Mouse (Mus musculus) embryonic facial prominence, embryonic 15.5 days (tissue): ENCODE measurements around the gene Mbl2. TPM values are rescaled to one million over a fixed set of nuclear protein-coding genes. Genes with fewer than 3 reads are reported as not detected.
"Not testable (repeated sequence)": the region's sequence is repeated elsewhere in the genome, so short reads cannot be mapped to it uniquely, and the experiment has no call there.

Experiments used
- ATAC-seq: fragments of 200-750 bp; cut with Nextera tagmentation; 2 replicates; pipeline ENCODE4 v1.8.0; 2017; ENCODE audit warnings: low read depth, moderate TSS enrichment; ENCODE audit not compliant: insufficient number of reproducible peaks, low FRiP score, low TSS enrichment
- H3K27ac ChIP-seq: fragments of 300-500 bp; sonication (generic); replicated peaks from 2 replicates; pipeline ENCODE4 v1.5.1; 2015; ENCODE audit warnings: mild to moderate bottlenecking, inconsistent platforms
- H3K27me3 ChIP-seq: fragments of 300-500 bp; sonication (generic); 2 replicates; pipeline ENCODE4 v1.6.1; 2015; ENCODE audit warnings: inconsistent platforms
- H3K36me3 ChIP-seq: fragments of 300-500 bp; sonication (generic); 2 replicates; pipeline ENCODE4 v1.6.1; 2015; ENCODE audit warnings: mild to moderate bottlenecking, inconsistent platforms
- H3K4me1 ChIP-seq: fragments of 300-500 bp; sonication (generic); 2 replicates; pipeline ENCODE4 v1.6.1; 2015; ENCODE audit warnings: inconsistent platforms
- H3K4me2 ChIP-seq: fragments of 300-500 bp; sonication (generic); replicated peaks from 2 replicates; pipeline ENCODE4 v1.6.1; 2015; ENCODE audit warnings: mild to moderate bottlenecking, inconsistent platforms
- H3K4me3 ChIP-seq: fragments of 300-500 bp; sonication (generic); replicated peaks from 2 replicates; pipeline ENCODE4 v1.5.1; 2015; ENCODE audit warnings: mild to moderate bottlenecking, inconsistent platforms
- H3K9ac ChIP-seq: fragments of 300-500 bp; sonication (generic); 2 replicates; pipeline ENCODE4 v1.6.1; 2015; ENCODE audit warnings: inconsistent platforms
- H3K9me3 ChIP-seq: fragments of 300-500 bp; sonication (generic); replicated peaks from 2 replicates; pipeline ENCODE4 v1.6.1; 2016; ENCODE audit warnings: inconsistent platforms
- WGBS: fragments of 180-500 bp; shearing (Covaris S2); methylation state at CpG from one replicate; pipeline ENCODE4 v1.1.7; 2015; 5-methylcytosine and 5-hydroxymethylcytosine counted together
- polyA plus RNA-seq: library from polyadenylated mRNA; unstranded; fragments of >200 nt; fragmentation: Nextera tagmentation; extraction: Ambion mirVana; gene quantifications from 2 replicates; pipeline ENCODE4 v1.2.1, GENCODE M21; 2015

The Mbl2 gene
- polyA plus RNA-seq, result 0.25 TPM in 1 of 2 replicates, not detected in the other

DNA sequence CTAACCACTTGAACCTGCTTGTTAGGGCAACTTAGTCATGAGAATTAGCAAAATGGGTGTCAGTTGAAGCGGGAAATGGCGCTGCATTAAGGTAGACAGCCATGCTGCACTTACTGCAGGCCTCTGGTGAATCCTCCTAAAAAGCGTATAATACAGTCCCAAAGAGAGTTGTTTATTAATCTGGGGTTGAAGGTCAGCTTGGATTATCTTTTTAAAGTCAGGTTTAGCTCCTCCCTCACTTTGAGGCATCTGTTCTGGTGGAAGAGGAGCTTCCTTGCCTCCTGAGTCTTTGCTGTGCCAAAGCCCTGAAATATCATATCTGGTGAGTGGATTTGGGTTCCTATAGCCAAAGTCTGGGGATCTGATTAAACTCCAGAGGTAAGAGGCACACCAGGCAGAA, at the start of gene Mbl2:
Mbl2 (plus strand) TSS at position 252 of the 400 bp plus-strand sequence.
- WGBS, result 84% methylated on average over 3 of the region's 3 CpGs
- H3K36me3 ChIP-seq, result no peaks in the 10 kb centered on the region
- no peaks in the 10 kb centered on the region for H3K4me1 ChIP-seq
- H3K4me2 ChIP-seq, result no peak within 1 kb of the TSS
- no peak within 1 kb of the TSS for H3K9ac ChIP-seq
- H3K27ac ChIP-seq, result no peak within 1 kb of the TSS
- no peaks in the 10 kb centered on the region for H3K27me3 ChIP-seq
- H3K4me3 ChIP-seq, result no peak within 1 kb of the TSS
- ATAC-seq, result no peak
- no peaks in the 10 kb centered on the region for H3K9me3 ChIP-seq

GRCm38 (mm10) chr19:30185536-30185935, 47.2 kb upstream of the Mbl2 start:
- Histone ChIP-seq H3K27ac (no peak overlapping the region), H3K27me3 (no peaks in the 10 kb centered on the region), H3K4me3 (no peak overlapping the region), H3K4me1 (no peaks in the 10 kb centered on the region), H3K9me3 (no peaks in the 10 kb centered on the region), H3K9ac (no peak overlapping the region), H3K4me2 (no peak overlapping the region), H3K36me3 (no peaks in the 10 kb centered on the region)
- 78% methylated on average over 2 of the region's 2 CpGs for WGBS
- ATAC-seq, result no peak

GRCm38 (mm10) chr19:30187232-30187631, 45.5 kb upstream of the Mbl2 start:
- no peaks in the 10 kb centered on the region for H3K27me3 ChIP-seq
- no peak overlapping the region for H3K27ac ChIP-seq
- no peak overlapping the region for H3K4me2 ChIP-seq
- H3K4me3 ChIP-seq, result no peak overlapping the region
- no peaks in the 10 kb centered on the region for H3K4me1 ChIP-seq
- no peaks in the 10 kb centered on the region for H3K9me3 ChIP-seq
- H3K36me3 ChIP-seq, result no peaks in the 10 kb centered on the region
- WGBS, result 87% methylated on average over 2 of the region's 2 CpGs
- no peak for ATAC-seq
- H3K9ac ChIP-seq, result no peak overlapping the region

DNA sequence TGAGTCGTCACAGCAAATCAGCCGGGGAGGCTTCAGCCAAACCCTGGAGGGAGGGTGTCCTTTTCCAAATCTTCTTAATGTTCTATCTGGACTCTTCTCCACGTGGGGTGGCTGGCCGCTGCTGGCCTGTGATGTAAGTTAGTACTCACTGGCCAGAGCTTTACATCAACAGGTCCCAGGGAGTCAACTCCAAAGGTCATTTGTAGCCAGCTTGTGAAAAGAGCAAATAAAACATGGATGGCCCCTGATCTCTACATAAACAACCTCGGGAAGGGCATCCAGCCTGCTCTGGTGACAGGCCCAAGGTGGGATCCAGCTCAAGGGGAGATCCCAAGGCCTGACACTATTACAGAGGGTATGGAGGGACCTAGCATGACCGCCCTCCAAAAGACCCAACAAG, 37.7 kb upstream of the Mbl2 start:
- ATAC-seq, result no peak
- Histone ChIP-seq H3K4me3 (no peak overlapping the region), H3K9ac (no peak overlapping the region), H3K4me2 (no peak overlapping the region), H3K27me3 (no peaks in the 10 kb centered on the region), H3K36me3 (no peaks in the 10 kb centered on the region), H3K9me3 (no peaks in the 10 kb centered on the region), H3K4me1 (no peaks in the 10 kb centered on the region), H3K27ac (no peak overlapping the region)
- WGBS, result 86% methylated on average over 6 of the region's 6 CpGs

- WGBS, result 77% methylated on average over 7 of the region's 7 CpGs
- Histone ChIP-seq H3K36me3 (no peaks in the 10 kb centered on the region), H3K4me1 (no peaks in the 10 kb centered on the region), H3K4me2 (no peak overlapping the region), H3K9ac (no peak overlapping the region), H3K9me3 (no peaks in the 10 kb centered on the region), H3K27ac (no peak overlapping the region), H3K27me3 (no peaks in the 10 kb centered on the region), H3K4me3 (no peak overlapping the region)
- no peak for ATAC-seq
Observed at GRCm38 (mm10) chr19:30202177-30202576, 30.6 kb upstream of the Mbl2 start.

DNA sequence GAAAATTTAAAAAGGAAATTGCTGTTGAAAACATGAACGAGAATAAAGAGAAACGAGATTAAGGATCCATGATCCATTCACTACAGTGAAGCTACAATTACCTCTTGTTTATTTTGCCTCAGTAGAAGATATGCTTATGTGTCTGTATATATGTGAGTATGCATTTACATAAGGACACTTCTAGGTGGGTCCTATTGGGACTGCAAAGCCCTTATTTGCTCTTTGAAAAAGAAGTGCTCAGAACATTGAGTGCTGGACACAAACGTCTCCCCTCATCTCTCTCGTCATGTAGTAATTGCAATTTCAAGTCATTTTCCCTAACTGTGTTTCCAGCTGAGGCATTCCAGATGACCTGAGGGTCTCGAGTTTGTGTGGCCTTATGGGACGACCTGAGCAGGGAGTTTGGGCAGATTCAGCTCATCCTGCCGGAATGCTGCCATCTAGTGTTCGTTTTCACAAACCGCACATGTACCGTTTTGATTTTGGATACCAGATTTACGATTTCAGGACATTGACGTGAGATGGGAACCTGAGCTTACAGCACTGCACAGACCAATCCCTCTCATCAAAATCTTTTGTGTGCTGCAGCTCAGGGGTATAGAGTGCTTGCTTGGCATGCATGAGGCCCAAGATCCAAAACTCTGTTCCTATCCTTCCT, 27.5 kb upstream of the Mbl2 start:
- H3K27ac ChIP-seq, result no peak overlapping the region
- H3K9ac ChIP-seq, result no peak overlapping the region

GRCm38 (mm10) chr19:30205874-30206273, 26.9 kb upstream of the Mbl2 start:
- H3K4me3 ChIP-seq, result no peak overlapping the region
- H3K36me3 ChIP-seq, result no peaks in the 10 kb centered on the region
- no peaks in the 10 kb centered on the region for H3K27me3 ChIP-seq
- 83% methylated on average over 4 of the region's 4 CpGs for WGBS
- no peak overlapping the region for H3K4me2 ChIP-seq
- H3K9me3 ChIP-seq, result no peaks in the 10 kb centered on the region
- ATAC-seq, result no peak
- H3K9ac ChIP-seq, result no peak overlapping the region
- H3K27ac ChIP-seq, result no peak overlapping the region
- no peaks in the 10 kb centered on the region for H3K4me1 ChIP-seq

More for the DNA sequence above, 27.5 kb upstream of the Mbl2 start:
- Histone ChIP-seq H3K4me3 (no peak overlapping the region), H3K36me3 (no peaks in the 10 kb centered on the region), H3K9me3 (no peaks in the 10 kb centered on the region), H3K27me3 (no peaks in the 10 kb centered on the region), H3K4me2 (no peak overlapping the region), H3K4me1 (no peaks in the 10 kb centered on the region)
- no peak; the same call in 1 of the 2 replicates for ATAC-seq
- WGBS, result 18% methylated on average over 12 of the region's 12 CpGs

- Histone ChIP-seq H3K9ac (no peak overlapping the region), H3K27me3 (no peaks in the 10 kb centered on the region), H3K36me3 (no peaks in the 10 kb centered on the region), H3K4me2 (no peak overlapping the region), H3K9me3 (no peaks in the 10 kb centered on the region), H3K27ac (no peak overlapping the region), H3K4me1 (no peaks in the 10 kb centered on the region), H3K4me3 (no peak overlapping the region)
- WGBS, result 82% methylated on average over 1 of the region's 1 CpGs
- no peak for ATAC-seq
Observed at GRCm38 (mm10) chr19:30206981-30207380, 25.8 kb upstream of the Mbl2 start.

GRCm38 (mm10) chr19:30209006-30209405, 23.7 kb upstream of the Mbl2 start:
- 78% methylated on average over 8 of the region's 8 CpGs for WGBS
- ATAC-seq, H3K4me2 ChIP-seq, H3K4me3 ChIP-seq, H3K9me3 ChIP-seq, H3K27me3 ChIP-seq, H3K4me1 ChIP-seq, H3K27ac ChIP-seq, H3K9ac ChIP-seq, H3K36me3 ChIP-seq: not testable (repeated sequence)

DNA sequence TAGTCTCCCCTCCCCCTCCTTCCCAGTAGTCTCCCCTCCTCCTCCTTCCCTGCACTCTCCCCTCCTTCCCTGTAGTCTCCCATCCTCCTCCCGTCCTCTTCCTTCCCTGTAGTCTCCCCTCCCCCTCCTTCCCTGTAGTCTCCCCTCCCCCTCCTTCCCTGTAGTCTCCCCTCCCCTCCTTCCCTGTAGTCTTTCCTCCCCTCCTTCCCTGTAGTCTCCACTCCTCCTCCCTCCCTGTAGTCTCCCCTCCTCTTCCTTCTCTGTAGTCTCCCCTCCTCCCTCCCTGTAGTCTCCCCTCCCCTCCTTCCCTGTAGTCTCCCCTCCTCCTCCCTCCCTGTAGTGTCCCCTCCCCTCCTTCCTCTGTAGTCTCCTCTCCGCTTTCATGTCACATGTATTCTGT, 18.7 kb upstream of the Mbl2 start:
- ATAC-seq, result no peak
- WGBS, result 17% methylated on average over 1 of the region's 2 CpGs
- Histone ChIP-seq H3K9me3 (no peaks in the 10 kb centered on the region), H3K27me3 (no peaks in the 10 kb centered on the region), H3K9ac (no peak overlapping the region), H3K27ac (no peak overlapping the region), H3K4me2 (no peak overlapping the region), H3K36me3 (no peaks in the 10 kb centered on the region), H3K4me3 (no peak overlapping the region), H3K4me1 (no peaks in the 10 kb centered on the region)

GRCm38 (mm10) chr19:30215736-30216135, 17.0 kb upstream of the Mbl2 start:
- not testable (repeated sequence) for H3K27ac ChIP-seq, H3K27me3 ChIP-seq, H3K36me3 ChIP-seq, H3K4me2 ChIP-seq, H3K9me3 ChIP-seq, H3K9ac ChIP-seq, ATAC-seq, H3K4me3 ChIP-seq, H3K4me1 ChIP-seq
- WGBS, result 66% methylated on average over 2 of the region's 2 CpGs

DNA sequence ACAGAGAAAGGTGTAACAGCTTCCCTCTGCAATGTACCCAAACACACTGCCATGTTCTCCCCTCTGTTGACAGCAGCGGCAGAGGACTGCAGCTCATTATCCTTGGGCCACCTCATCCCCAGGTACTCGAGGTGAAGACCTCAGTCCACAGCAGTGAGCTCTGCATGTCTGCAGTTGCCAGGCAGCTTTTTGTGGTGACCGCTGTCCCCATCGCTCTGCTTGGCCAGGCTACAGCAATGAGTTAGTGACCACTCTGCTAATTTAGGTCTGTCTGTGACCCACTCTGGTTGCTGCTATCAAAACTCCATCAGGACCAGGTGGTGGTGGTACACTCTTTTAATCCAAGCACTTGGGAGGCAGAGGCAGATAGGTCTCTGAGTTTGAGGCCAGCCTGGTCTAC, 16.6 kb upstream of the Mbl2 start:
- H3K9me3 ChIP-seq, result no peaks in the 10 kb centered on the region
- H3K4me2 ChIP-seq, result no peak overlapping the region
- no peaks in the 10 kb centered on the region for H3K36me3 ChIP-seq
- H3K27ac ChIP-seq, result no peak overlapping the region
- ATAC-seq, result no peak
- H3K4me3 ChIP-seq, result no peak overlapping the region
- 73% methylated on average over 4 of the region's 4 CpGs for WGBS
- no peaks in the 10 kb centered on the region for H3K4me1 ChIP-seq
- no peak overlapping the region for H3K9ac ChIP-seq
- H3K27me3 ChIP-seq, result no peaks in the 10 kb centered on the region
